Mouse (Mus musculus): ENCODE results near the gene Zfp808. TPM values are rescaled to one million over a fixed set of nuclear protein-coding genes. Genes with fewer than 3 reads are reported as not detected.
"Not testable (repeated sequence)": the region's sequence is repeated elsewhere in the genome, so short reads cannot be mapped to it uniquely, and the experiment has no call there.

Zfp808 gene
- 1 to 10 TPM; 4.6 to 5.3 TPM for total RNA-seq (2021)

- intact Hi-C loops (cut with DNase I): not testable (repeated sequence)
- peak; percentile 22 for DNase-seq
Measured at GRCm38 (mm10) chr13:62129432-62130171, at the start of gene Zfp808. Zfp808 (plus strand) TSS chr13:62129886.

DNA sequence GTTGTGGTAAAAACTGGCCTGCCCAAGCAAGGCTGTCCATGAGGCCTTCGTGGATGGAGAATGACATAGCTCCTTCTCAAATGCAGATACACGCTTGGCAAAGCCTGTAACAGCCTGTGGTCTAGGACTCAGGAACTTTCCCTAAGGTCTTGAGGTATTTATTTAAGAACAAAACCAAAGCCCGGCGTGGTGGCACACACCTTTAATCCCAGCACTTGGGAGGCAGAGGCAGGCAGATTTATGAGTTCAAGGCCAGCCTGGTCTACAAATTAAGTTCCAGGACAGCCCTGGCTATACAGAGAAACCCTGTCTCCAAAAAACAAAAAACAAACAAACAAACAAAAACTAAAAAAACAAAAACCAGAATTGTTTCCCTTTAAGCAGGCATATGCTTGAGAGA is 30.9 kb upstream of the Zfp808 start:
- intact Hi-C loops (cut with DNase I); DNase-seq: not testable (repeated sequence)

DNA sequence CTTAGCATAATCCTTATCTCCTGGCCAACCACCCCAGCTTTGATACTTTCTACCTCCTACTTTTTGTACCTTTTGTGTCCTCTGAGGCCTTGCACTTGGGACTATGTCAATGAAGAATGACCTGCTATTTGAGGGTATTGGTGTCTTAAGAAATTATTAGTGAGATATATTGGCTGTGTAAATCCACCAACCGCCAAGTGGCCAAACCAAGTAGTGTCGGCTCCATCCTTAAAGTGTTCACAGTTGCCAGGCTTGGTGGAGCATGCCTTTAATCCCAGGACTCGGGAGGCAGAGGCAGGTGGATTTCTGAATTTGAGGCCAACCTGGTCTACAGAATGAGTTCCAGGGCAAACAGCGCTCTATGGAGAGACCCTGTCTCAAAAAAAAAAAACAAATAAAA is 30.2 kb upstream of the Zfp808 start:
- intact Hi-C loops (cut with DNase I); DNase-seq: not testable (repeated sequence)

GRCm38 (mm10) chr13:62102368-62102767 is 27.3 kb upstream of the Zfp808 start:
- intact Hi-C loops (cut with DNase I); DNase-seq: not testable (repeated sequence)

- DNase-seq: not testable (repeated sequence)
Measured at GRCm38 (mm10) chr13:62115861-62116260, 13.8 kb upstream of the Zfp808 start.

DNA sequence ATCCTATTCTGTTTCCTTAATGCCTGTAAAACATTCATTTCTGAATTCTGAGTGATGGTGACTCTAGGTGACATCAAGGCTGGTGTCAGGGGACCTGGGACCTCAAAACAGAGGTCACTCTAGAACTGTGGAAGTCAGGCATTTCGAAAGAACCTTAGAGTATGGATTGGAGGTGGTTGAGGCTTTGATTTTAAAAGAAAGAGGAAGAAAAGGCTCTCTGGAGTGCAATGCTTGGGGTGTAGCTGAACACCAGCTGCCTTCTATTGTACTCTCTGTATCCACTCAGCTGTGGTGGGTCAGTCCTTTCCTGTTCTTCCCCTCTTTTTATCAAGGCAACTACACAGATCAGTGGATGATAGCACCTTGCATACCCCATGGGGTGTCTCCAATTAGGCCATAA is 8.1 kb upstream of the Zfp808 start:
- intact Hi-C loops (cut with DNase I); DNase-seq: not testable (repeated sequence)

More at GRCm38 (mm10) chr13:62115861-62116260, 13.8 kb upstream of the Zfp808 start:
- intact Hi-C loops (cut with DNase I): not testable (repeated sequence)

- DNase-seq; intact Hi-C loops (cut with DNase I): not testable (repeated sequence)
Measured at GRCm38 (mm10) chr13:62181835-62182755, 52.4 kb downstream of the Zfp808 start.

- intact Hi-C loops (cut with DNase I): no loop called here
- no peak for DNase-seq
Measured at GRCm38 (mm10) chr13:62245264-62245663, 115.6 kb downstream of the Zfp808 start.

- intact Hi-C loops (cut with DNase I); DNase-seq: not testable (repeated sequence)
Measured at GRCm38 (mm10) chr13:62255226-62255625, 125.5 kb downstream of the Zfp808 start.

DNA sequence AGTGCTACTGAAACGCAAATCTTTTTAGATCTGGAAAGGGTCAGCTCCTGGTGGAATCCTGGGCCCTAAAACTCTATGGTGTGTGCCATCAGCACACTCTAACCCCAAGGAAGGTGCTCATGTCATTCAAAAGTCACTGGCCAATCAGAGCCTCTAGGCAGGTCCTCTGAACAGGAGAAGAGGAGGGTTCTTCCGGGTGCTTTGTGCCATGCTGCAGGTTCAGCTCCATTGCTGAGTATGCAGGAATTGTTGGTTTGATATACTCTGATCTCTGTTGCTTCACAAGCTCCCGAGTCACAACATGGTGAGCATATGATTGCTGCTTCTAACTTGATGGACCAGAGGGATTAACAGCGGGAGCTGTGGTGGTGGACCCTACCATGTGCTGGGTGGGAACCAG is 133.7 kb downstream of the Zfp808 start:
- no peak for DNase-seq
- intact Hi-C loops (cut with DNase I): no loop called here

Data from left cerebral cortex, postnatal 4 days (tissue).